Mouse (Mus musculus) liver, embryonic 14.5 days (tissue): ENCODE data around the gene Sel1l3.

Experiments used
- CTCF ChIP-seq: IDR thresholded peaks from 2 replicates; pipeline ENCODE4 v1.5.1; 2016; ENCODE audit warnings: antibody characterized with exemption, low read depth, control low read depth
- EP300 ChIP-seq: IDR thresholded peaks from 2 replicates; pipeline ENCODE4 v1.6.1; 2016; ENCODE audit warnings: antibody characterized with exemption, low read depth

GRCm38 (mm10) chr5:53078453-53078852, 135.3 kb downstream of the Sel1l3 start:
- TF ChIP-seq EP300, result no peak
- TF ChIP-seq CTCF, result no peak
